Mouse (Mus musculus): Measurements from ENCODE around the gene Gm30191. TPM values are rescaled to one million over a fixed set of nuclear protein-coding genes. Genes with fewer than 3 reads are reported as not detected.
A peak's percentile ranks its signal among the peaks of the same experiment; 100 is the strongest.
"Not testable (repeated sequence)": the region's sequence is repeated elsewhere in the genome, so short reads cannot be mapped to it uniquely, and the experiment has no call there.

The Gm30191 gene
- total RNA-seq, 2 experiments from 2014 or later, result not detected

- DNase-seq (ENCODE audit: low spot score in 2 of 2), result no peak
These were observed 39.8 kb downstream of the Gm30191 start for GRCm38 (mm10) chr4:134286226-134287167.

- DNase-seq (ENCODE audit: low spot score in 2 of 2), result peak; percentile 99 to 100
These were observed 40.4 kb downstream of the Gm30191 start for GRCm38 (mm10) chr4:134287168-134287564.

- peak; percentile 62 to 63 for DNase-seq (ENCODE audit: low spot score in 2 of 2)
These were observed 40.9 kb downstream of the Gm30191 start, which contains the start of gene Pdik1l for GRCm38 (mm10) chr4:134287575-134288025. Gene Pdik1l, minus strand, starts transcription at chr4:134287895.

- no peak for DNase-seq (ENCODE audit: low spot score in 2 of 2)
These were observed 41.9 kb downstream of the Gm30191 start for GRCm38 (mm10) chr4:134288397-134289256.

GRCm38 (mm10) chr4:134292067-134292466 lies 45.3 kb downstream of the Gm30191 start:
- peak; percentile 73 to 84 for DNase-seq (ENCODE audit: low spot score in 2 of 2)

- DNase-seq (ENCODE audit: low spot score in 2 of 2), result no peak
These were observed 46.4 kb downstream of the Gm30191 start for GRCm38 (mm10) chr4:134293061-134293691.

- DNase-seq (ENCODE audit: low spot score in 2 of 2), result no peak
These were observed 47.0 kb downstream of the Gm30191 start for GRCm38 (mm10) chr4:134293692-134294163.

GRCm38 (mm10) chr4:134296096-134296495 lies 49.4 kb downstream of the Gm30191 start:
- not testable (repeated sequence) for DNase-seq (ENCODE audit: low spot score in 2 of 2)

GRCm38 (mm10) chr4:134296523-134296922 lies 49.8 kb downstream of the Gm30191 start:
- DNase-seq (ENCODE audit: low spot score in 2 of 2), result no peak

- no peak for DNase-seq (ENCODE audit: low spot score in 2 of 2)
These were observed 50.6 kb downstream of the Gm30191 start for GRCm38 (mm10) chr4:134297369-134297768.

GRCm38 (mm10) chr4:134298626-134299497 lies 52.1 kb downstream of the Gm30191 start:
- no peak for DNase-seq (ENCODE audit: low spot score in 2 of 2)

- no peak for DNase-seq (ENCODE audit: low spot score in 2 of 2)
These were observed 52.7 kb downstream of the Gm30191 start for GRCm38 (mm10) chr4:134299498-134299810.

Other genes starting within 250 kb of the Gm30191 start
- gene Dhdds, start 246.0 kb upstream of the Gm30191 start, total RNA-seq (2021), result 10 to 100 TPM; 39.1 to 46.2 TPM
- not detected for gene Lin28a, start 228.1 kb upstream of the Gm30191 start, total RNA-seq (2021)
- under 1 TPM in 1 of 2 experiments, not detected in 1; 0.32 TPM for gene Zfp683, start 193.1 kb upstream of the Gm30191 start, total RNA-seq (2021)
- under 1 TPM in 1 of 2 experiments, not detected in 1; 0.13 TPM for gene Crybg2, start 186.1 kb upstream of the Gm30191 start, total RNA-seq (2021)
- gene Cd52, start 151.9 kb upstream of the Gm30191 start, total RNA-seq (2021), result 10 to 100 TPM; 14.0 to 19.9 TPM
- 10 to 100 TPM in 1 of 2 experiments, 1 to 10 TPM in 1; 8.7 to 12.6 TPM for gene Ubxn11, start 144.4 kb upstream of the Gm30191 start, total RNA-seq (2021)
- gene Sh3bgrl3, start 118.1 kb upstream of the Gm30191 start, total RNA-seq (2021), result 100 to 1,000 TPM in 1 of 2 experiments, 10 to 100 TPM in 1; 73.4 to 102 TPM
- 10 to 100 TPM; 12.9 to 15.4 TPM for gene Cep85, start 59.8 kb upstream of the Gm30191 start, total RNA-seq (2021)
- not detected for gene Gm7534, start 43.9 kb upstream of the Gm30191 start, total RNA-seq (2021)
- gene Catsper4, start 19.6 kb upstream of the Gm30191 start, total RNA-seq (2021), result not detected
- gene Cnksr1, start 8.5 kb upstream of the Gm30191 start, total RNA-seq (2021), result under 1 TPM; 0.66 to 0.99 TPM
- not detected for gene E130218I03Rik, start 3.3 kb upstream of the Gm30191 start, total RNA-seq (2021)
- gene Zfp593, start 1.3 kb upstream of the Gm30191 start, total RNA-seq (2021), result 10 to 100 TPM; 10.5 to 10.8 TPM
- 10 to 100 TPM in 1 of 2 experiments, 1 to 10 TPM in 1; 9.3 to 10.0 TPM for gene Grrp1, start 7.2 kb downstream of the Gm30191 start, total RNA-seq (2021)
- gene Pdik1l, start 41.0 kb downstream of the Gm30191 start, total RNA-seq (2021), result 10 to 100 TPM; 14.0 to 22.5 TPM
- under 1 TPM in 1 of 2 experiments, not detected in 1; 0.32 TPM for gene Trim63, start 68.2 kb downstream of the Gm30191 start, total RNA-seq (2021)
- gene Slc30a2, start 96.2 kb downstream of the Gm30191 start, total RNA-seq (2021), result 10 to 100 TPM; 28.9 to 47.4 TPM
- 1 to 10 TPM; 3.3 to 4.2 TPM for gene Extl1, start 136.9 kb downstream of the Gm30191 start, total RNA-seq (2021)
- gene Pafah2, start 149.4 kb downstream of the Gm30191 start, total RNA-seq (2021), result 10 to 100 TPM; 15.2 to 17.8 TPM
- gene Stmn1, start 221.4 kb downstream of the Gm30191 start, total RNA-seq (2021), result 10 to 100 TPM; 24.8 to 25.6 TPM
- 10 to 100 TPM; 22.2 to 30.2 TPM for gene Paqr7, start 249.8 kb downstream of the Gm30191 start, total RNA-seq (2021)

Data from adrenal gland, adult 18-20 months (tissue).